Mouse (Mus musculus): ENCODE measurements around the gene Pfn4.
"Not testable (repeated sequence)": the region's sequence is repeated elsewhere in the genome, so short reads cannot be mapped to it uniquely, and the experiment has no call there.

The Pfn4 gene

DNA sequence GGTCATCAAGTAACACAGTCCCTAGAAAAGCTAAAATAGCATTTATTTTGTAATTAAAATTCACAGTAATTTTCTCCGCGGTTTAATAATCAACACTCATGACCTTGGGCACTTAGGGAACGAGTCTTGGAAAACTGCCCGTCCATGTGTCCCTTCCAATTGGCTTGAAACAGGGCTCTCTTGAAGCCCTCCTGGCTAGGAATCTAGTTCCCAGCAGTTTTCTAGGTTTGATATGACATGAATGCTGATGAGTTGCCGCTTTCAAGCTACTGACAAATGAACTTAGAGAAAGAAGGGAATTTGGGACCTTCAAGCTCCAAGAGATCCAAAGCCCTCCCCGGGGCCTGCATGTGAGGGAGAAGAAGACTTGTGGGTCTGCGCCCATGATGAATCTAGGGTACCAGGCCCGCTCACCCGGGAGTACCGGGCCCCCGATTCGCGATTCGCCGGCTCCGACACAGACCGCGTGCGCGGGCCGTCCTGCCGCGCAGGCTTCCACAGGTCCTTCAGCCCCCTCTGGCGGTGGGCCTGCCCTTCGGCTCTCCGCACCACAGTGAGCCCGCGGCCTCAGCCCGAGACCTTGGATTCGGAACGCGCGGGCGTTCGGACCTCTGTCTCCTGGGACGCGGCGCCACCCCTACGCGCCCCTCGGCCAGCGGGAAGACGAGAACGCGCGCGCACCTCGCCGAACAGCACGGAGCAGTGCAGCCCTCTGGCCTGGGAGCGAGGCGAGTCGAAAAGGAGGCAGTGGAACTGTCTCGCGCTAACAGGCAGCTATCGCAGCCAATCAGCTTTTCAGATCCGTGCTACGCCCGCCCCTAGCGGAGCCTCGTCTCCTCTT lies at the start of gene Pfn4, which contains the start of gene Fam228b:
Gene Pfn4, plus strand, starts transcription at position 531 of the 841 bp plus-strand sequence.
Gene Fam228b, minus strand, starts transcription at position 776 of the 841 bp plus-strand sequence.
- peak; percentile 95 for DNase-seq (ENCODE audit: low spot score)

DNA sequence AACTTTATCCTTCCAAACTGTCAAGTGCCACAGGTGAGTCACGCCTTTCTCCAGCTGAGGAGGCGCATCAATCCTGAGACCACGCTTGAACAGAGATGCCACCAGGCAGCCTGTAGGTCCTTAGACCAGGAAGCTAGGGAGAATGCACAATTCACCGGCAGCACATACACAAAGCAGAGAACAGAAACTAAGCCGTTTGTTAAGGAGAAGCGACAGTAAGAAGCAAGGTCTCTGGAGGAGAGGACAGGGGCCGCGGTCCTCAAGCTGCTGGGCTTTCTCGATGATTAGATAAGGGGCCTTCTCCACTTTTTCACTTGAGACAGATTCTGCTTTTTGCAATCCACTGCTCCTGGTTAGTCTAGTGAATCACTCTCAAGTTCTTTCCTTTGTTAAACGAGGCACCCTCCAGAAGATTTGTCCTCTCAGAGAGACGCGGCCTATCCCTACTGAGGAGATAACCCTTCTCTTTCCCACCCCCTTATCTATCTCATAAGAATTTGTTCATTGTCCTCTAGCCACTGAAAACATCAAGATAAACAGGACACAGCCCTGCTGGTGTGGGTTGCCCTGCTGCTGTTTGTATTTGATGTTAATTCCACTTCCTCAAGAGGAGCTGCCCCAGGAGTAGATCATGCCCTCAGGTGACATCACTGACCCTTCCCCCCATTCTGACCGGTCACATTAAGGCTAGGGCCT lies 49.6 kb upstream of the Pfn4 start:
- no peak for DNase-seq (ENCODE audit: low spot score)

DNA sequence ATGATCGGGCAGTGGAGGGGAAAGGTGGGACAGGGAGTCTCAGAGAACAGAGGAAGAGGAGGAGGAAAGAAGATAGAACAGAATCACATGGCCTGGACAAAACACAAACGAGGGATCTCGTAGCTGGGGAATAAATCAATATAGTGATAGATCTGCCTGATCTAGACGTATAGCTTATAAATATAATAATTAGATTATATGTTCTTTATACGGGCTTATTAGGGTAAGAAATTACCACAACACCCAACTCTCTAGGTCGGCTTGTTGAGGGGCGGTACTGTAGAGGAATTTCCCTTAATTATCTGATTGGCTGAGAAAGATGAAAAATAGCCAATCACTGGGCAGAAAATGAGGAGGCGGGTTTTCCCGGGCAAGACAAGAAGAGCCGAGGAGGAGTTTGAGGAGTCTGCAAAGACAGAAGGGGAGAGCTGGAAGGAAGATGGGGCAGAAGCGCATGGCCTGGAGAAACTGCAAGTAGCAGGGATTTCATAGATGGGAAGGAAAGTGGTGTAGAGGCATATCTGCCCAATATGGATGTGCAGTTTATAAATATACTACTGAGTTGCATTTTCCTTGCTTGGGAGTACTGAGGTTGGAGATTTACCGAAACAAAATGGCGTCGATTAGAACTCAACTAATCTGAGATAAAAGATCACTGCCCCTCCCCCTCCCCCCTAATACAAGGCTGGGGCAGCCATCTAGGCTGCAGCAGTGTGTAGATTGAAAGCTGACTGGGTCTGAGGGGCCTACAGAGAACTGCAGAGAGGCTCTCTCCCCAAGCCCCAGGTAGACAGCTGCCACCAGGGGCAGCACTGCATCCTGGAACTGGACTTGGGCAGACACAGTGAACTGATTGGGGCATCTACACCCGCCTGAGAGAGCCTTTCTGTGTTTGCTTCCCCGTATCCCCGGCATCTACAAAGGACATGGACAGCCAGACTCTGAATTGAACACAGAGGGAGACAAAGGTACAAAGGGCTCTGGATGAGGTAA lies 48.8 kb upstream of the Pfn4 start:
- no peak for DNase-seq (ENCODE audit: low spot score)

DNA sequence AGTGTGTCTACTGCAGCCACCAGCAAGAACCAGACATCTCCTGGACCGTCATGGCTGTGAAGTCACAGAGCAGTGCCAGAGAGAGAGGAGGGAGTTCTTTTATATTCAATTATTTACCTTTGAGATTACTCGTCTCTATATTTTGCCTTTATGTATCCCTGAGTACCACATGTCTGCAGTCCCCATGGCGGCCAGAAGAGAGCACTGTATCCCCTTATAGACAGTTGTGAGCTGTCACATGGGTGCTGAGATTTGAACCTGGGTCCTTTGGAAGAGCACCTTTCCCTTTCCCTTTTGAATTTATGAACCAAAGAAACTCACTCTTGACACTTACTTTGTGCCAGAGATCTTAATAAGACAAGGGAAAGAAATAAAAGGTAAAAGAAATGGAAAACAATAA lies 39.7 kb upstream of the Pfn4 start:
- DNase-seq (ENCODE audit: low spot score): no peak

DNA sequence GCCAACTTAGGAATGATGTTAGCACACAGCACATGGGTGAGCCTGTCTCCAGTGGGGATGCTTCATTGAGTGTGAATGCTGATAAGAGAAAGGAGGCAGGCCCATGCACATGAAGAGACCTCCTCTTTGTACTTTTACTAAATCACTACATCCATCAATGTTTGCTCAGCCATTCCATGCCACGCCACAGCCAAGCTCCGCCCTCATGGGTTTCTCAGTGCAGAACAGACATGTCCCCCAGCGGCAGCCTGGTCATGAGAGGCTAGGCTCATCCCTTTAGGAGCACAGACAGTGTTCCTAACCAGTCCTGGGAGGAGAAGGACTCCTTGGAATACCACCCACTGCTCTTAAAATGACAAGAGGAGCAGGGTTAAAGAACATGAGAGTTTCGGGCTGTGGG lies 37.2 kb upstream of the Pfn4 start:
- DNase-seq (ENCODE audit: low spot score): no peak

DNA sequence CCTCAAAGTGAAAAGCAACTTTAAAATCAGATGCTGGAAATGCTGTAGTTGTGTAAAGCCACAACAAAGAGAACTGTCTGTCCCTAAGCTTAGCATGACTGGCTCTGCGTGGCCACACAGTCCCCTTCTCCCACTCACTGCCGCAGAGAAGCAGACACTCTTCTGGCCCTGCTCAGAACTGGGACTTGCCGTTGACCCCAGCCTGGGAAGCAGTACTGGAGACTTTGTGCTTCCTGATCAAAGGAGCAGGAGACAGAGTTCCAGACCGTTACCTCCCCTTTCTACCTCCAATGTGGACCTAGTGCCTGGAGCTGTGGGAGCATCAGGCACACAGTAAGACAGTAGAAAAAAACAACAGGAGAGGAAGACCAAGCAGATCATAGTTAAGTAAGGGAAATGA lies 36.5 kb upstream of the Pfn4 start:
- no peak for DNase-seq (ENCODE audit: low spot score)

DNA sequence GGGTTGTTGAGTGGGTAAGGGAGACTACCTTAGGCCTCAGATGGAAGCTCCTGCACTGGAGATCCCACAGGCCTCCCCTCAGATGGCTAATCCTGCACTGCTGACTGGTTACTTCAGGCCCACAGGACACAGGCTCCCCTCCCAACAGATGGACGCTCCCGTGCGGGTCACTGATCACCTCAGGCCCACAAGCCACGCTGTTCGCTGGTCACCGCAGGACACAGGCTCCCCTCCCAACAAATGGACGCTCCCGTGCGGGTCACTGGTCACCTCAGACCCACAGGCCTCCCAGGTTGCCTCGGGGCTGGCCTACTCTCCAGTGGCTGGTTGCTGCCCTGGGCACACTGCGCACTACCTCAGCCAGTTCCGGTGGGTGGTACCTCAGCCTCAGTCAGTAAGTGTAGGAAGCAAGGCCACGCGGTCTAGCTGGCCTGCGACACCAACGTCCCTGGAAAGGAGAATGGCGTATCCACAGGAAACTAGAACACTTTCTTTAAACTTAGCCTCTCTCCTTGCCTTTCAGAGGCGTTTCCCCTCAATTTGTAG lies 30.7 kb upstream of the Pfn4 start, which contains the start of gene Fam228a:
Gene Fam228a, minus strand, starts transcription at position 400 of the 546 bp plus-strand sequence.
- DNase-seq (ENCODE audit: low spot score): no peak

DNA sequence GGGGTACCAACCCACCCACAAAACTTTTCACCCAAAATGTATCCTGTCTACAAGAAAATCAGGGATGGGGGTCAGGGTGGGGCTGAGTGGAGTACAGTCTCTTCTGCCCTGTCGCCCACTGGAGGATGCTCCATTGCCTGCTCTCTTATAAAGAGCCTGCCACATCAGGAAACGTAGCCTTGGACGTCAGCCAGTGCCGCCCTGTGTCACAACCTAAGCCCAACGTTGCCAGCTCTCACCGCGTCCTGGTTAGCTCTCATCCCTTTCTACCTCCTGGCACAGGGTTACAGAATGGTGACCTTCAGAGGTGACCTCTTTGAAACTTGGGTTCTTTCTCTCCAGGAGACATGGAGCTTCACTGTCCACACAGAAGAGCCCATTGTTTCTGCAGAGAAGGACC lies 28.0 kb upstream of the Pfn4 start:
- no peak for DNase-seq (ENCODE audit: low spot score)

DNA sequence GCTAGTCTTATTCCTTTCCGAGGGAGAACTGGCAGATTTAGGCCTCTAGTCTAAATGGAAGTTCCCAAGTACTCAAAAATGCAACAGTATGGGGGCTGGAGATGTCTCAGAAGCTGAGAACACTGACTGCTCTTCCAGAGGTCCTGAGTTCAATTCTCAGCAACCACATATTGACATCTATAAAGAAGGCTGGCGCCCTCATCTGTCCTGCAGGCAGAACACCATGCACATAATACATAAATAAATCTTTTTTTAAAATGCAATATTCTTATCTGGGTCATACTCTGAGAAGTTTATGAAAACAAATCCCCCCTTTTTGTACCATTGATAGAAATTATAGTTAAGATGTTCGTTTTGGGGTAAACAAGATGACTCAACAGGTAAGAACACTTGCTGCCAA lies 26.6 kb upstream of the Pfn4 start:
- DNase-seq (ENCODE audit: low spot score): no peak

DNA sequence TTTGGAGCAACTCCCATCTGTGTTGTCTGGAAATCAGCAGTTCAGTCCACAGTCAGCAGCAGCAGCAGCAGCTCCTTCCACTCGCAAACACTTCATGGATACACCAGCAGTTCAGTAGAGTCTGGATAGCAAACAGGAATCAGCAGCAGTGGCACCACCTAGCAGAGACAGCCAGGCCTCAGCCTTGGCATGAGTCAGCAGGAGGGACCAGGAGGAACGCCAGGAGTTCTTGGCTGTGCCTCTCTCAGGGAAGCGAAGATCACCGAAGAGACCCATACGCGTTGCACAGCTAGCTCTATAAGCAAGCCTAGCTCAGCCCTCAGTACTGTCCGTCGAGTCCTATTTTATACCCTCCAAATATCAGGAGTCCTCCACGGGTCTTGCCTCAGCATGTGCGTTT lies 24.3 kb upstream of the Pfn4 start:
- DNase-seq (ENCODE audit: low spot score): no peak

DNA sequence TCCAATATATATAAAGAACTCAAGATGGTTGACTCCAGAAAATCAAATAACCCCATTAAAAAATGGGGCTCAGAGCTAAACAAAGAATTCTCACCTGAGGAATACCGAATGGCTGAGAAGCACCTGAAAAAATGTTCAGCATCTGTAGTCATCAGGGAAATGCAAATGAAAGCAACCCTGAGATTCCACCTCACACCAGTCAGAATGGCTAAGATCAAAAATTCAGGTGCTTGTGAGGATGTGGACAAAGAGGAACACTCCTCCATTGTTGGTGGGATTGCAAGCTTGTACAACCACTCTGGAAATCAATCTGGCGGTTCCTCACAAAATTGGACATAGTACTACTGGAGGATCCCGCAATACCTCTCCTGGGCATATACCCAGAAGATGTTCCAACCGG lies 14.4 kb upstream of the Pfn4 start:
- DNase-seq (ENCODE audit: low spot score): not testable (repeated sequence)

DNA sequence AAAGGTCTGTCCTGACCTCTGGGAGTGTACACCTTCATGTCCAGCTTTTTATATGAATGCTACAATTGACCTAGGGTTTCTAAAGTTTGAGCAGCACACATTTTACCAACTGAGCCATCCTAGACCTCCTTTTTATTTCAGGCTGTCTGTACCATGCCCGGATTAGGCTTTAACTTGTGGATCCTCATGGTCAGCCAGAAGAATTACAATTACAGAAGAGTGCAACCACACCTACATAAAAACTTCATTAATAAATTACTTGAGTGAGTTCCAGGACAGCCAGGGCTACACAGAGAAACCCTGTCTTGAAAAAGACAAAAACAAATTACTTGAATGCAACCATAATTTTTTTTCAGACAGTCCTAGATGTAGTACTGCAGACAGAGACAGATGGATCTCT lies 11.8 kb upstream of the Pfn4 start:
- DNase-seq (ENCODE audit: low spot score): no peak

DNA sequence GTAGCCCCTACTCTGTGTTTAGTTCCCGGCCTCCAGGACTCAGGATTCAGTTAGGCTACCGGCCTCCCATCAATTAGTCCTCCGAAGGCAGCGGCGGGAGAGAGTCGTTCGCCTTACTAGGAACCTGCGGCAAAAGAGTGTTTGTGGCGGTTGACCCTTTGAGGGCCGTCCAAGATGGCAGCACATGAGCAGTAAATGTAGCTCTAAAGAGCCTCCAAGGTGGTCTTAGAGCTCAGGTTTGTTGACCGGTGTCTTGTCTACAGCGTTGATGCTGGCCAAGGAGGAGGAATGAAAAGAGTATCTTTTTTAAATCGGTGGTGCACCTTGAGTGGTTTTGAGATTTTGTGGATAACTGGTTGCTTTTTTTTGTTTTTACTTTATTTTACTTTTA lies 506 bp downstream of the Pfn4 start:
- DNase-seq (ENCODE audit: low spot score): no peak

DNA sequence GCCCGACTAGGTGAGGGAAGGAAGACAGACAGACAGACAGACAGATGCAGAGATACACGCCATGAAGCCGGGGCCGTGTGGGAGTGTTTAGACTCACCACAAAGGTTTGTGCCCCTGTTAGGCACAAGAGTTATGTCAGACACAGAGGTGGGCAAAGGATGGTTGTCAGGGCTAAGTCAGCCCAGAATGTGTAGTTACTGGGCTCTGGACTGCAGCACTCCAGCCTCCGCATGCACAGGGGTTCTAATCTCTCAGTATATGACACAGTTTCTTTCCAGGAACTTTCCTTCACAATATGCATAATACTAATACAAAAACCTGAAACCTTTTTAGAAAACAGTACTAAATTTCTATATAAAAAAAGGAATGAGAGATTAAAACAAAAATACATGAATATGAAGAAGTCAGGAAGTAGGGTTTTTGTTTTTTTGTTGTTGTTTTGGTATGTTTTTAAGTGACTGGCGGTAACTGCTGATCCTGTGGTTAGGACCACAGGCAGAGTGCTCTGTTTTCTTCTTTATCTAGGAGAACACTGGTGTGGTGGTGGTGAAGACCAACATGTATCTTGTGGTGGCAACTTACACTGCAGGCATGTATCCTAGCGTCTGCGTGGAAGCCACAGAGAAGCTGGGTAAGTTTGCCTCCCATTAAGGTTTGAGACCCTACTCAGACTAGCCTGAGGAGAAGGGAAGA lies 6.2 kb downstream of the Pfn4 start:
- DNase-seq (ENCODE audit: low spot score): no peak

DNA sequence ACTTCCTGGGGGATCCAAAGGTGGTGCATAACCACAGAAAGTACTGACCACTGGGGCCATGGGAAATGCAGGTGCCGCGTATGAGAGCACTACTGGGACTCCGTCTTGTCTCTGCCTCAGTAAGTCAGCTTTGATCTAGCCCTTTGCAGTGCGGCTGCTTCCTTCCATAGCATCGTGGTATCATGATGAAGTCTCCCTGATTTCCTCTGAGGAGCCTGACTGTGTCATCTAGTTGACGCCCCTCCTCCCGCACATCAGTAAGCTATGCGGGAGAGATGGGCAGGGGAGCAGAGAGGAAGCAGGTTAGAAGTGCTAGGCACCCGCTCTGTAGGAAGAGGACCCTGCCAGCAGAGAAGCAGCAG lies 6.7 kb downstream of the Pfn4 start:
- DNase-seq (ENCODE audit: low spot score): no peak

DNA sequence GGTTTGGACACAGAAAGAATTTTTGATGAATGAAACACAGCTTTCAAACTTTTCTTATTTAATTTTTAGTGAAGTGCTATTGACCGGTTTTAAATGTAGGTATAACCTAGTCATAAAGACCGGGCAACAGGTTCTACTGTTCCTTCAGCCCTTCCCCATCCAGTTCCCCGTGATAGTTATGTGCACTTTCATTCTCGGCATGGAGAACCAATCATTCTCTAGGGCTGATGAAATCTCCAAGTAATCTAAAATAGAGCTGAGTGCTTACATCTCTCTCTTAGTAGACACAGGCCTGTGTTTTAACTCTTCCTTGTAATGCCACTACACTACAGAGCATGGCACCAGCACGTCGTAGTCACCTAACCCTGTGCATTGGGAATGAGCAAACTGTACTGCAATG lies 8.9 kb downstream of the Pfn4 start:
- no peak for DNase-seq (ENCODE audit: low spot score)

DNA sequence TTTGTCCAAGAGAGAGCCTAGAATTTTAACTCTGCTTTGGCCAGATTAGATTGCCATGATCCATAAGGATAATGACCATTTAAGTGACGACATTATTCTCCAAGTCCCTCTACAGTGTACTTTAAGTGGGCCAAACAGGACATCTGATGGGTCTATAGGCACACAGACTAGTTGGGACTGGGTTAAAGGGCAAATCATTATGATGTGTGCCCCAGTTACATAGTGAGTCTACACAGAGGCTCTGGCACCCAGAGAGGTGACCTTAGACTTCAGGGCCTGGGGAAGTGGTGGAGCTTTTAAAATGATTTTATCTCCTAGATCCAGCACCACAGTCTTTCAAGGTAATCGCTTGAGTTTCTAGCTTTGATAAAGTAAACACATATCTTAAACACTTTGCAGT lies 11.4 kb downstream of the Pfn4 start:
- no peak for DNase-seq (ENCODE audit: low spot score)

DNA sequence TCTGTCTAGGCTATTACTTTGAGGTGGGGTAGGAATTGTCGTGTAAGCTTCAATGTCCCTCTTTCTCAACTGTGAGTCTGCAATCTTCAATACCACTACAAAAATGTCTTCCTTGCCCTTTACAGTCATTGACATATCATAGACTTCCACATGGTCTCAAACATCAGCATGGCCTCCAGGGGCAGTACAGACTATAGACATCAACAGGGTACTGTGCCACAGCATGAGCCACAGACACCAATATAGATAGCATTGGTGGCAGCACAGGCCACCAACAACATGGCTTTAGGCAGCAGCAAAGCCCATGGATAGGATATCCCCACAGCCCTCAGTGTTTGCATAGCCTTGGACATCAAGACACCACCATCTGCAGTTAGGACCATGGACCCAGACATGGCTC lies 12.4 kb downstream of the Pfn4 start:
- no peak for DNase-seq (ENCODE audit: low spot score)

DNA sequence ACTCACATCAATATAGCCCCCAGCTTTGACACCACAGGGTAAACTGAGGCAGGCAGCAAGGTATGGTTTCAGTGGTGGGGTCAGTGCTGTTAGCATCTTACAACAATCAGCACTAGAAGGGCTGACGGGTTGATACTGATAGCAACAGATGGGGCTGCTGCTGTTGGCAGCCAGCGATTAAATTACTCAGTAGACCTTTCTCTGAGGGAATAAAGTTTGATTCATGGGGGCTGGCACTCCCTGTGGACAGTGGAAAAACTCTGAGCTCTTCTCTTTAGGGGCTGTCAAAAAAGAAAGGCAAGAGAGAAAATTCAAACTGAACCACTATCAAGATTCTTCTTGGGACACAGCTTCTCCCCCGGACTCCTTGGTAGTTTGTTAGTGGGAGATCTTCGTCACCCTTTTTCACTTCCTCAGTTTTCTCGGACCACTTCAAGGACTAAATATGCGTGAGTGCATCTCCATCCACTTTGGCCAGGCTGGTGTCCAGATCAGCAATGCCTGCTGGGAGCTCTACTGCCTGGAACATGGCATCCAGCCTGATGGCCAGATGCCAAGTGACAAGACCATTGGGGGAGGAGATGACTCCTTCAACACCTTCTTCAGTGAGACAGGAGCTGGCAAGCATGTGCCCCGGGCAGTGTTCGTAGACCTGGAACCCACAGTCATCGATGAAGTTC lies 13.0 kb downstream of the Pfn4 start:
- DNase-seq (ENCODE audit: low spot score): not testable (repeated sequence)

DNA sequence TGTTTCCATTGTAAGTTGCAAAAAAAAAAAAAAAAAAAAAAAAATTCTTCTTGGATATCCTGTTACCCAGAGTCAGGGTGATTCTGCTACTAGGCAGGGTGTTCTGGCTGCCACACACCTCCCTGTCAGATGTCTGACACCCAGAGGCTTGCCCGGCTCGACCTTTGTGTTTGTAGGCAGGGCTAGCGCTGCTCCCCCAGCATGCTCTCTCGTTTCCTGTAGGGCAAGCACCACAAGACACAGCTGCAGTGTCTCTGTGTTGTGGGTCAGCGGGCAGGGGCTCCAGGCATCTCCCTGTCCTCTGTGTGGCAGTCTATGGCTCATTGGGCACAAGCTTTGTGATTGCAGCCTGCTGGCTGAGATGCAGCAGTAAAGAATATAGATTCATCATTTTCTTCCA lies 14.8 kb downstream of the Pfn4 start:
- no peak for DNase-seq (ENCODE audit: low spot score)

DNA sequence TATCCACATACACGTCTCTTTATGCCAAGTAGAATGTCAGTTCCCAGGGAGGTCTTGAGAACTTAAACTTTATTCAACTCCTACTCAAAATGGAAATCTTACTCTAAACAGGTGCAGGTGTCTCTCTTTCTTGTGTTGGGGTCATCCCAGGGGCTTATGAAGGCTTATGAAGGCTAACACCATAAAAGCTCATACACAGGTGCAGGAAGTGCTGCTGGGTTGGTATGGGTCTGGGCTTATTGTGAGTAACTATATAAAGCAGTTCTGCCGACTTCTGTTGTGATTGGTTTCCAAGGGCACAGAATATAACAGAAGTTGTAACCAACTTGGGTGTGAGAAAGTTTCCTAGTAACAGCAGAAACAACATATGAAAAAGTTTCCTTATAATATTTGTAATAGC lies 15.6 kb downstream of the Pfn4 start:
- no peak for DNase-seq (ENCODE audit: low spot score)
